Mouse (Mus musculus): ENCODE measurements around the gene Speer4e. TPM values are rescaled to one million over a fixed set of nuclear protein-coding genes. Genes with fewer than 3 reads are reported as not detected.
"Not testable (repeated sequence)": the region's sequence is repeated elsewhere in the genome, so short reads cannot be mapped to it uniquely, and the experiment has no call there.

Speer4e gene
- not detected in 2 replicates for polyA plus RNA-seq (2015; fragmentation: Nextera tagmentation; extraction: Ambion mirVana)

DNA sequence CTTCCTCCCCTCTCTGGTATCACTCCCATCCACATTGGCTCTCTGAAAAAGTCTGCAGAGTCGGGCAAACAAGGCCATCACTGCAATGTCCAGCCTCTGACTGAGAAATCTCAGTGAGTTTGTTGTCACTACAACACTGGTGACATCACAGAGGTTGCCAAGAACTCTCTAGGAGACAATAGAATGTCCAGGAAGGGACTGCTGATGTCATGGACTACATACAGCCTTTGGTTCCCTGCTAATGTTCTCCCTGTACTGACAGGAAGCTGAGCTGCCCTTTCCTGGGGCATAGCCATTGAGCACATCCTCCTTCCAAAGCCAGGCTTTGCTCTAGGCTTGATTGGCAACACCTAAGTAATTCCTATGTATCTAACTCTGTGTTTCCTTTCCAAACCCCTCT is at the start of gene Speer4e:
Gene Speer4e, minus strand, starts transcription at position 101 of the 400 bp plus-strand sequence.
- not testable (repeated sequence) for H3K27me3 ChIP-seq; ATAC-seq (ENCODE audit: low read depth); H3K9ac ChIP-seq; H3K36me3 ChIP-seq; H3K9me3 ChIP-seq (replicated peaks); H3K4me1 ChIP-seq (replicated peaks); H3K4me2 ChIP-seq; DNase-seq; H3K27ac ChIP-seq; H3K4me3 ChIP-seq (replicated peaks)
- WGBS (ENCODE audit: insufficient replicate concordance), result 22% methylated on average over 1 of the region's 1 CpGs

DNA sequence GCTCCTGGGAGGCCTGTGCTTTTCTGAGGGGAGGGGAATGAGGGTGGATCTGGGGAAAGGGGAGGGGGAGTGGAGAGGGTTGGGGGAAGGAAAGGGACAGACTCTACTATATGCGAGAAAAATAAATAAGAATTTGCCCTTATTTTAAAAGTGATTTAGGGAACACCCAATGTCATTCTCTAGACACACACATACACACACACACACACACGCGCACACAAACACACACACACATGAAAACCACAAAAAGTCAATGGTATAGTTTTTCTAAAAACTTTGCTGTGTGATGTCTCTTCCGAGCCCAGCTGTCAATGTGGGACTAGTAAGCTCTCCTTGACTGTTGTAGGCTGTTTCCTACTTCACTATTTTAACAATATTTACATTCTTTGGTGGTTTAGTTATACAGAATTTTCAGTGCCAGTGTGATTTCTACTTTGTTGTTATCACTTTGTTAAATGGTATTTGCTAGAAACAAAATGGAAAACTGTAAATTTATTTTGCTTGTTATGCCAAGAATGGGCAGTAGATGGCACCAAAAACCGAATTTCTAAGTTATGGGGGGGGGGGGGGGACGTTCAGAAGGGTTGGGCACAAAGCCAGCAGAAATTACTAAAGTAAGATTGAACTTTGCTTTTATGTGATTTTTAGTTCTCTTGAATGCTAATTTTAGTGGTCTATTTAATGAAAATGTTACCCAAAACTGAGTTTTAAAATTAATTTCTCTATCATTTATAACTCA is 48.6 kb upstream of the Speer4e start:
- WGBS (ENCODE audit: insufficient replicate concordance), result 27% methylated on average over 6 of the region's 6 CpGs
- not testable (repeated sequence) for DNase-seq; H3K4me2 ChIP-seq; H3K27me3 ChIP-seq; H3K27ac ChIP-seq; ATAC-seq (ENCODE audit: low read depth); H3K36me3 ChIP-seq; H3K4me3 ChIP-seq (replicated peaks); H3K4me1 ChIP-seq (replicated peaks); H3K9ac ChIP-seq; H3K9me3 ChIP-seq (replicated peaks)

GRCm38 (mm10) chr5:14978835-14979234 is 40.6 kb upstream of the Speer4e start, which contains the start of gene Gm10354:
Gm10354 (minus strand) TSS chr5:14978935.
- not testable (repeated sequence) for ATAC-seq (ENCODE audit: low read depth); DNase-seq
- 14% methylated on average over 1 of the region's 1 CpGs for WGBS (ENCODE audit: insufficient replicate concordance)

DNA sequence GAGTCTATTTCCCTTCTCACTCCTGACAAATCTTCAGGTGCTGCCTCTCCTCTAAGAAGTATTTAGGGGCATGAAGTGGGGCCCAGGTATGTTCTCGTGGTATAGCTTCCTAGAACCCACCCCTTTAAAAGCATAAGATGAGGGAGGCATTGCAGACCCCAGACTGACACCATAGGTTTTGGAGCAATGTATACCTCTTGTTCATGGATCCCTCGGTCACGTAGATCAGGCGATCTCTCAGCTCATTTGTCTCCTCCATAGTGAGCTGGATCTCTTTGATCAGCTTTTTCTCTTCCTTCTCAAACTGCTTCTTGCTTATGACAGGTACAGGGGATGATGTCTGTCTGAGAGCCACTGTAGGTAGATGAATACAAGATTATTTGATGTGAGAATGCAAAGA is 39.1 kb upstream of the Speer4e start:
- H3K27ac ChIP-seq; H3K4me1 ChIP-seq (replicated peaks); H3K36me3 ChIP-seq; H3K9ac ChIP-seq; H3K9me3 ChIP-seq (replicated peaks); DNase-seq; H3K4me2 ChIP-seq; H3K27me3 ChIP-seq; H3K4me3 ChIP-seq (replicated peaks); ATAC-seq (ENCODE audit: low read depth): not testable (repeated sequence)
- 61% methylated on average over 4 of the region's 4 CpGs for WGBS (ENCODE audit: insufficient replicate concordance)

More at GRCm38 (mm10) chr5:14978835-14979234, 40.6 kb upstream of the Speer4e start, which contains the start of gene Gm10354:
- H3K27me3 ChIP-seq; H3K27ac ChIP-seq; H3K4me2 ChIP-seq; H3K9ac ChIP-seq; H3K4me1 ChIP-seq (replicated peaks); H3K36me3 ChIP-seq; H3K9me3 ChIP-seq (replicated peaks); H3K4me3 ChIP-seq (replicated peaks): not testable (repeated sequence)

GRCm38 (mm10) chr5:14975294-14975693 is 37.1 kb upstream of the Speer4e start:
- H3K9me3 ChIP-seq (replicated peaks), result peaks cover 10% of the 10 kb centered on the region
- H3K36me3 ChIP-seq; H3K27me3 ChIP-seq; H3K4me2 ChIP-seq; DNase-seq; H3K9ac ChIP-seq; H3K4me3 ChIP-seq (replicated peaks); ATAC-seq (ENCODE audit: low read depth); H3K27ac ChIP-seq; H3K4me1 ChIP-seq (replicated peaks): not testable (repeated sequence)
- WGBS (ENCODE audit: insufficient replicate concordance), result 38% methylated on average over 3 of the region's 4 CpGs

DNA sequence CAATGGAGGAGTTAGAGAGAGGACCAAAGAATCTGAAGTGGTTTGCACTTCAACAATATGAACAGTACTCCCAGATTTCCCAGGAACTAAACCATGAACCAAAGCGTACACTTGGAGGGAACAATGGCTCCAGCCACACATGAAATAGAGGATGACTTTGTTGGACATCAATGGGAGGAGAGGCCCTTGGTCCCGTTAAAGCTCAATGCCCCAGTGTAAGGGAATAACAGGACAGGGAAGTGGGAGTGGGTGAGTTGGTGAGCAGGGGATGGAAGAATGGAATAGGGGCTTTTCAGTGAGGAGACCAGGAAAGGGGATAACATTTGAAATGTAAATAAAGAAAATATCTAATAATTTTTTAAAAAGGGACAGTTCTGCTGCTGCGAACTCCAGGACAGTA is 34.6 kb upstream of the Speer4e start:
- H3K9me3 ChIP-seq (replicated peaks); ATAC-seq (ENCODE audit: low read depth); H3K36me3 ChIP-seq; H3K4me1 ChIP-seq (replicated peaks); DNase-seq; H3K4me2 ChIP-seq; H3K27ac ChIP-seq; H3K27me3 ChIP-seq; H3K4me3 ChIP-seq (replicated peaks); H3K9ac ChIP-seq: not testable (repeated sequence)
- 52% methylated on average over 3 of the region's 3 CpGs for WGBS (ENCODE audit: insufficient replicate concordance)

- WGBS (ENCODE audit: insufficient replicate concordance), result 71% methylated on average over 13 of the region's 13 CpGs
- not testable (repeated sequence) for DNase-seq; H3K36me3 ChIP-seq; ATAC-seq (ENCODE audit: low read depth); H3K9me3 ChIP-seq (replicated peaks); H3K27ac ChIP-seq; H3K4me1 ChIP-seq (replicated peaks); H3K27me3 ChIP-seq; H3K4me2 ChIP-seq; H3K4me3 ChIP-seq (replicated peaks); H3K9ac ChIP-seq
These were observed 25.6 kb upstream of the Speer4e start for GRCm38 (mm10) chr5:14963821-14964220.

DNA sequence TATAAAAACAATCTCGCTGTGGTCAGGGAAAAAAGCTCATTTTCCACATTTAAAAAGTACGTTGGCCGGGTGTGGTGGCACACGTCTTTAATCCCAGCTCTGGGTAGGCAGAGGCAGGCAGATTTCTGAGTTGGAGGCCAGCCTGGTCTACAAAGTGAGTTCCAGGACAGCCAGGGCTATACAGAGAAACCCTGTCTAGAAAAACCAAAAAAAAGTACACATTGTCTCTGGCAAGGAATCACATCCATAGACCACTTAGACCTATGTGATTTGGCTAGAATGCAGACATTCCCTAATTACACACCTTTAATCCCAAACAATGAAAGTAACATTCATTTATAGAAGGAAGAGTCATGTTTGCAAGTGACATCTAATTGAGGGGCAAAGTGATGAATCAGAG is 23.3 kb upstream of the Speer4e start:
- H3K9me3 ChIP-seq (replicated peaks); H3K27me3 ChIP-seq; ATAC-seq (ENCODE audit: low read depth); H3K36me3 ChIP-seq; H3K4me3 ChIP-seq (replicated peaks); H3K9ac ChIP-seq; H3K4me2 ChIP-seq; H3K4me1 ChIP-seq (replicated peaks); H3K27ac ChIP-seq; DNase-seq: not testable (repeated sequence)
- WGBS (ENCODE audit: insufficient replicate concordance), result 67% methylated on average over 4 of the region's 4 CpGs

DNA sequence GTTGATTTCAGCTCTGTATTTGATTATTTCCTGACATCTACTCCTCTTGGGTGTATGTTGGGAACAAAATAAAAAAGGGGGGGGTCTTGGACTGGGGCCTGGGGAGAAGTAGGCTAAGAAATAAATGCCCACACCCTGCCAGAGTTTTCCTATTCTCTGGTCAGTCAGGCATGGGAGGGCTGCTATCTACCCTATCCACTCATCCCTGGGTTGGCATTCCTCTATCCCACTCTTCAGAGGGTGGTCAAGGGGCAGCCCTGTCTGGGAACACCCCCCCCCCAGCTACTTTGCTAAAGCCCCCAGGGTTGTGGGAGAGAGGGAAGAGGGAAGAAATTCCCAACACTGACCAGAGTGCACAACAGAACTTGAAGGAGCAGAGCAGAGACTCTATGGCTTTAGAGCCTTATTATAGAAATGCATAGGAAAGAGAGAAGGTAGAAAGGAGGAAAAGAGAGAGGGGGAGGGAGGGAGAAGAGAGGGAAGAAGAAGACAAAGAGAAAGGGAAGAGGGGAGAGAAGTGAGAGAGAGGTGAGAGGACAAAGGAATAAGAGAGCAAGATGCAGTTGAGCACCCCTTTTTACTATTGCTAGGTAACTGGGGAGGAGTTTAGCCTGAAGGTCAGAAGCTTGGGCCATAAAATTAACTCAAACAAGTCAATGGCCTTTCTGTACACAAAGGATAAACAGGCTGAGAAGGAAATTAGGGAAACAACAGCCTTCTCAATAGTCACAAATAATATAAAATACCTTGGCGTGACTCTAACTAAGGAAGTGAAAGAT is 17.9 kb upstream of the Speer4e start:
- not testable (repeated sequence) for ATAC-seq (ENCODE audit: low read depth); H3K4me3 ChIP-seq (replicated peaks); DNase-seq; H3K36me3 ChIP-seq; H3K27ac ChIP-seq; H3K4me2 ChIP-seq; H3K9ac ChIP-seq; H3K9me3 ChIP-seq (replicated peaks); H3K27me3 ChIP-seq; H3K4me1 ChIP-seq (replicated peaks)
- WGBS (ENCODE audit: insufficient replicate concordance), result 53% methylated on average over 1 of the region's 1 CpGs

DNA sequence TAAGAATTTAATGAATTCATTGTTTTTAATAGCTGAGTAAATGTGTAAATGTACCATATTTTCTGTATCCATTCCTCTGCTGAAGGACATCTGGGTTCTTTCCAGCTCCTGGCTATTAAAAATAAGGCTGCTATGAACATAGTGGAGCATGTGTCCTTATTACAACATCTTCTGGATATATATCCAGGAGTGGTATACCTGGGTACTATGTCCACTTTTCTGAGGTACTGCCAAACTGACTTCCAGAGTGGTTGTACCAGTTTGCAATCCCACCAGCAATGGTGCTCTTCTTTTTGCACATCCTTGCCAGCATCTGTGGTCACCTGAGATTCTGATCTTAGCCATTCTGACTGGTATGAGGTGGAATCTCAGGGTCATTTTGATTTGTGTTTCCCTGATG is 15.4 kb upstream of the Speer4e start:
- H3K9ac ChIP-seq; H3K4me2 ChIP-seq; ATAC-seq (ENCODE audit: low read depth); H3K27ac ChIP-seq; H3K4me1 ChIP-seq (replicated peaks); DNase-seq; H3K4me3 ChIP-seq (replicated peaks); H3K36me3 ChIP-seq; H3K9me3 ChIP-seq (replicated peaks); H3K27me3 ChIP-seq: not testable (repeated sequence)

DNA sequence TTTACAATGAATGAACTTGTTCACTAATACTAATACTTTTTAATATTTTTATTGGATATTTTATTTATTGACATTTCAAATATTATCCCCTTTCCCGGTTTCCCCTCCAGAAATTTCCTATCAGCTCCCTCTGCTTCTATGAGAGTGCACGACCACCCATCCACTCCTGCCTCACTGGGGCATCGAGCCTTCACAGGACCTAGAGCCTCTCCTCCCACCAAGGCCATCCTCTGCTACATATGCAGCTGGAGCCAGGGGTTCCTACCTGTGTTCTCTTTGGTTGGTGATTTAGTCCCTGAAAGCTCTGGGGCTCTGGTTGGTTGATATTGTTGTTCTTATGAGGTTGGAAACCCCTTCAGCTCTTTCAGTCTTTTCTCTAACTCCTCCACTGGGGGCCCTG is 14.5 kb upstream of the Speer4e start:
- not testable (repeated sequence) for H3K36me3 ChIP-seq; H3K27me3 ChIP-seq; ATAC-seq (ENCODE audit: low read depth); H3K4me3 ChIP-seq (replicated peaks); DNase-seq; H3K27ac ChIP-seq; H3K4me1 ChIP-seq (replicated peaks); H3K9ac ChIP-seq; H3K4me2 ChIP-seq; H3K9me3 ChIP-seq (replicated peaks)
- WGBS (ENCODE audit: insufficient replicate concordance), result 54% methylated on average over 3 of the region's 3 CpGs

Data from liver, embryonic 13.5 days (tissue).